Mouse (Mus musculus): ENCODE results near the gene Cd101.

Cd101 gene

DNA sequence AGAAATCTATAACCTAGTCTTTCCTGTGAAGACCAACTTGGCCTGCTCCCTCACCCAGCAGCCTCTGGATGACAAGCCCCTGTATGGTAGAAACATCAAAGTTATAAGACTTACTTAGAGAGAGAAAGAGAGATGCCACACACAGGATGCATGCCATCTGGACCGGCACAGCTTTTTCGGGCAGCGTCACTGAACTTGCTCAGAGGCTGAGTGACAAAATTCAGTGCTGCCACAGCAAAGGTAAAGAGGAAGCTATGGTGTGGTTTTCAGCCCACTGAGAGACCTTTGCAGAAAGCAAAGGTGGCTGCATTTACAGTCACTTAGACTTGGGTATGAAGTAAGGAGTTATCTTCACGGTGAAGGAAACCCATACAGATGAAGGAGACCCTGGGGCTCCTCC lies at the start of gene Cd101:
Cd101 (minus strand) TSS at position 218 of the 400 bp plus-strand sequence.
- DNase-seq (ENCODE audit: low read depth, low spot score) = peak; percentile 74

DNA sequence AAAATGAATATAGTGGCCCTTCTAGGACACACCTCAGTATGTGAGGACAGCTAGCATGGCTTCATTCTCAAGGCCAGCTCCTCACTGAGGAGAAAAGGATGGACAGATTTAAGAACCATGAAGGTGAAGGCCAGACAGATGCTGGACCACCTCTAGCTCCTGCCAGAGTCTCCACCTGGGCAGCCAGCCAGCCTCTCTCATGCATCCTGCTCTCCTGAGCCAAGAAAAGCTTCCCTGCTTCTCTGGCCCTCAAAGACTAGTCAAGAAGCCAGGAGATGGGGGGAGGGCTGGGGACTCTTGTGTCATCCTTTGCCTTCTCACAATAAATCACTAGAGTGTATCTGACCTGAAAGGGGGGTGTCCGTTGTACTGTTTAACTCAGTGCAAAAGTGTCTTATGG lies 49.0 kb upstream of the Cd101 start:
- DNase-seq (ENCODE audit: low read depth, low spot score) = no peak

DNA sequence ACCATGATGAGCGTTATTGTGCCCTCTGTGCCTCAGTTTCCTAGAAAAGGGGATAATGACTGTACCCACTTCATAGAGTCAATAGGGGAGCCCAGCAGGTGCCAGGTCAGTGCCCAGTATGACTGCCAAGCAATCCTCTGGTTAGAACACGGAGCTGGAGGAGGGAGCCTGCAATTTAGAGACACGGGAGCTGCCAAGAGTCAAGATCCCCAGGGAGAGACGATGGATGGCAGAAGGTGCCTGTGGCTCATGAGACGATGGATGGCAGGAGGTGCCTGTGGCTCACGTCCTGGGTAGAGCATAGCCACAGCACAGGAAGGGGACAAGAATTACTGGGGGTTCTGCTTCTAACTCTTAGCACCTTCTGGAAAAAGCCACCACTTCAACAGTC lies 48.3 kb upstream of the Cd101 start:
- no peak for DNase-seq (ENCODE audit: low read depth, low spot score)

DNA sequence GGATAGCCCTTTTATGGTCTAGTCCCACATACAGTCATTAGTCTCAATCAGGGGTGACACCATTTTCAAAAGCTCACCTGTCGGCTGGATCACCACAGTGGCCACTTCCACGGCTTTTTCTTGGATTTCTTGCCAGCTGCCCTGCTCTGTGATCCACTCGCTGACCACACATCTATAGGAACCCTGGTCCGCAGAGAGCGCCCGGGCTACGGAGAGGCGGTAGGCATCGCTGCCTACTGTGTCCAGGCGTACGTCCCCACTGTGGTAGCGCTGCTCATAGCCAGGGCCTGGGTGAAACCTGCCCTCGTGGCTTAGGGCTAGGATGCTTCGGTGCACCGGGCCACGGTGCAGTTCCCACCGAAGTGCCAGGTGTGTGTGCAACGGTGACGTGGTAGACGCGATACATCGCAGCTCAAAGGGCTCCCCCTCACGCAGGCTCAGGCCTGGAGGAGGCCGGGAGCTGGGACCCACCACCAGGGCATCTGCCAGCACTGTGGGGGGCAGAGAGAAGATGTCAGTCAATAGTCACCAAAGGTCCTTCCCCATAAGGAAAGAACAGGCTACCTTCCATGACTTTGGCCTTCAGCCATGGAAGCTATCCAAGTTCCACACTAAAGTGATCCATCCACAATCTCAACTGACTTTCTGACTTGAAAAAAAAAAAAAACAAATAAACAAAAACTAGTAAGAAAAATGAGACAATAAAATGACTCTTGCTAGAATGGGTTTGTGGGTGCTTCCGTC lies 47.8 kb upstream of the Cd101 start:
- no peak for DNase-seq (ENCODE audit: low read depth, low spot score)

DNA sequence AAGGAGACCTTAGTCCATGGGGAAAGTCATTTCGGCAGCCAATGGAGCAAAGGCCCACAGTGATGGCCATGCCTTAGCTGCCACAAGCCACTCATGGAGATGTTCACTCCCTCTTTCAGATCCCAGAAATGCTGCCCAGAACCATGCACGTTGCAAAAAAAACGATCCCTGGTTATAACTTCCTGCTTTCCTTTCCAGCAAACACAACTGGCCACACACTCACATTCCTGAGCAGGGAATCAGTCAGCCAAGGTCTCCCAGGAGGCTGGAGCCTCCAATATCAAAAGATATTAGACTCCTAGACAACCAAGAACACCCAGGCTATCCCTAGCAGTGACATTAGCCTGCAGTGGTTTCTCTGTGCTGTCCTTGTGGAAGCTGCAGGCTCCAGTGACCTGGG lies 46.5 kb upstream of the Cd101 start:
- DNase-seq (ENCODE audit: low read depth, low spot score) = no peak

DNA sequence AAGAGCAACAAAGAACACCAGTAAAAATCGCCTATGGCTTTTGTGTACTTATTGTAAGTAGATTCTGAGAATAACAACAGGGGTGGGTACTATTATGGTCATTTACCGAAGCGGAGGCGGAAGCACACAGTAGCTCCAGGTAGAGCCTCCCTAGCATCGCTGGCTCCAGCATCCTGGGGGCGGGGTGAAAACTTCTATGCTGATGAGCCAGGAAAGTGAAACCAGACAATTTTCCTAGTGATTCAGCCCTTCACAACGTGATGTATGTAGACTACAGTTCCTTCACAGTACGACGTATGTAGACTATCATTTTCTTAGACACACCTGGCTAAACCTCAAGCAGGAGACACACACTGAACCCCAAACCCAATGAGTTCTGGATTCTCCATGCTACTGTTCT lies 44.0 kb upstream of the Cd101 start:
- DNase-seq (ENCODE audit: low read depth, low spot score) = peak; percentile 36

DNA sequence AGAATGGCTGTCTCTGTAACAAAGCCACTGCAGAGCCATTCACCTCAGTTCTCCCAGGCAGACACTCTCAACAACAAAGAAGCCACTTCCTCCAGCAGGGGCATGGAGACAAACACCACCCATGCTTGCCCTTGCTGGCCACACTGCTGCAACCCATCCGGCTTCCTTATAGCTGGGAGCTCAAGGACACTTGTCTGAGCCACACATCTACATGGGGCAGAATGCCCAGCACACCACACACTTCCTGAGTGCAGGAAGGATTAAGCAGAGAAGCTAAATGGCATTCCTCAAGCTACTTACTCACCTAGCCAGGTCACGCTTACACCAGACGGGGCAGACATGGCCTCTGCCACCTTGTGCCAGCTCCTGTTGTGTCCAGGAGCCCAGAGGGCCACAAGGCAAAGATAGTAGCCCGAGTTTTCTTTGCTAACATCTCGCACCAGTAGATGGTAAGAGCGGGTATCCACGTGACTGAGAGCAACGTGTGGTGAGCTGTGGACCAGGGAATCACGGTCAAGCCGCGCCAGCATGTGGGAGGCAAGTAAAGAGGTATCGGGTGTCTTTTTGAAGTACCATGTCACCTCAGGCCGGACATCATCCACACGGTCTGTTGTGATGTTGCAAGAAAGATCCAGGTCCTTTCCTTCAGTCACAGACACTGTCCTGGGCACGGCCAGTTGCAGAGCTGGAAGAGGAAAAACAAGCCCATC lies 43.3 kb upstream of the Cd101 start:
- peak; percentile 31 for DNase-seq (ENCODE audit: low read depth, low spot score)

DNA sequence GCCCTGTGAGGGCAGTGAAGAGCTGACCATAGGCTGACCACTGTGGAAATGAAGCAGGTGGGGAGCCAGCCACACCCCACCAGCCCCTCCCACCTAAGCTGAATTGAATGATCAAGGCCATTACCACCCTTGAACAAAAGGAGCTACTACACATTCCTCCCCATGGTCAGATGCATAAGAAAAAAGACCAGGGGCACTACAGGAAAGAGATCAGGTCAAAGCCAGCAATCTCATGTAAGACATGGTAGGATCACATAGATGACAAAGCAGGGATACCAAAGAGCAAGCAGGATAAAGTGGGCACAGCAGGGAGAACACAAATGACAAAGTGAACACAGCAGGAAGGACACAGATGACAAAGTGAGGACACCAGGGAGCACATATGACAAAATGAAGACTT lies 42.2 kb upstream of the Cd101 start:
- no peak for DNase-seq (ENCODE audit: low read depth, low spot score)

DNA sequence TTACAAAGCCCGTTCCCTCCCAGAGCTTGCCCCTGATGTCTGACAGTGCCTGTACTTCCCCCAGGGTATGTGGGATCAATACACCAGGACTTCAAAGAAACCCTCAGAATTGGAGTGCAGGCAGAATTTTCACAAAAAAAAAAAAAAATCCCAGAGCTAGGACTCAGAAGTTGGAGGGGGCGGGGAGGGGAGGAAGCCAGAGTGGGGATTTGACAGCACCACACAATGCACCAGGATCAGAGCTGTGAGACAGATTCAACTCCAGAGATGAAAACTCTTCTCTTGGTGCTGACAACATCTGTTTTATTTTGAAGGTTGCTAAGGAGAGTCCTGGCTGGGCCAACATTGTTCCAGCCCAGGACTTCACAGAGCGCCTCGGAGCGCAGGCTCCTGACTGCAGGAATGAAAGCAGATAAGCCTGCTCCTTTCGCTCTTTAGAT lies 41.5 kb upstream of the Cd101 start:
- DNase-seq (ENCODE audit: low read depth, low spot score) = no peak

DNA sequence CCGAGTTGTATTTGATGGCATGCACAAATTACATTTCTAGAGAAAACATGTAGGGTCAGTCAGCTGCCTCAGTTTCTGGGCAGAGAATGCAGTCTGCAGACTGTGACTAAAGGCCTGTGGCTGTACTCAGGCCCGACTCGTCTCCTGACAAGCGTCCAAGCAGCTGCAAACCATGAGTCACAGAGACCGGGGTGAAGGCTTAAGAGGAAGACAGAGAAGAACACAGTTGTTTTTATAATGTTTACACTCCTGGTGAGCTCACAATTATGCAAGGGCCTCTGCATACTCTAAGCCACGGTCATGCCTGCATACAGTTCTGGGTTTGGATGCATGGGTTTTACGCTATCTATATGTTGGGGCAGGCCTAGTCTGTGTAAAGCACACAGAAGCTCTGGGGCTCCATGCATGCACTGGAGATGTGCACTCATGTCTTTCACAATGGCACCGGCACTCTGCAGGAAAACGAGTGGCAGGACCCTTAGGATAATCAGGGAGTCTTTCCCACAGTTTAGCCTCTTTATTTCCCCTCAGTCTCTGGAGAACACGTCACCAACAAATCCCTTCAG lies 41.0 kb upstream of the Cd101 start:
- no peak for DNase-seq (ENCODE audit: low read depth, low spot score)

DNA sequence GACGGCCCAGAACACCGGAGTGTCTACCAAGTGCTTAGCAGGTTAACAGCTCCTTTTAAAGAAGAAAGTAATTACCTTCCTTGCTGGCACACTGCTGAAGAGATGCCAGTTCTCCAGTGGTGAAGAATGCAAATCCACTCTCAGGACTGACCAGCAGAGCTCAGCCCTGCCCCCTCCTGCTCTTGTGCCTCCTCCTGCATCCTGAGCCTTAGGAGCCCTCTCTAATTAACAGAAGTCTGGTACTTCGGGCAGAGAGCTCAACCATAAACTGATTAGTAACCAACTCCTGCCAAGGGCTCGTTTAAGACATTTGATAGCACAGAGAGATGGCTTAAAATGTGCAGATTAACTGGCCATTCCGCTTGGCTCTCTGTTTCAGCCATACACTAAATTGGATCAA lies 39.3 kb upstream of the Cd101 start:
- DNase-seq (ENCODE audit: low read depth, low spot score) = no peak

DNA sequence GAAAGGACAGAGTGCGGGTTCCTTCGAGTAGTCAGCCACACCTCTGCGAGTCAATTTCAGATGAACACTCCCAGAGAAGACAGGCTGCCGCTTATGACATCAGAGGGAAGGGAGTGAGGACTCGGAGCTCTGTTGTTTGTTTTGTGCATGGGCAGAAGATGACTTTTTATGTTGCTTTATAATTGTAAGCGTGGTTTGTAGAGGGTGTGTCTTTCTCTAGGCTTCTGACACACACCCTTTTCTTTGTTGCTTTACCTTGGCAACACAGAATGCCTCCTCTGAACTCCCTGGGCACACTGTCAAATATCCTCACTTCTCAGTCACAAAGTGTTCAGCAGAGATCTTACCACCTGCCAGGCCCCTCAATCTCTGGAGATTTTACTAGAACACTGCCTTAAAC lies 36.8 kb upstream of the Cd101 start:
- peak; percentile 75 for DNase-seq (ENCODE audit: low read depth, low spot score)

DNA sequence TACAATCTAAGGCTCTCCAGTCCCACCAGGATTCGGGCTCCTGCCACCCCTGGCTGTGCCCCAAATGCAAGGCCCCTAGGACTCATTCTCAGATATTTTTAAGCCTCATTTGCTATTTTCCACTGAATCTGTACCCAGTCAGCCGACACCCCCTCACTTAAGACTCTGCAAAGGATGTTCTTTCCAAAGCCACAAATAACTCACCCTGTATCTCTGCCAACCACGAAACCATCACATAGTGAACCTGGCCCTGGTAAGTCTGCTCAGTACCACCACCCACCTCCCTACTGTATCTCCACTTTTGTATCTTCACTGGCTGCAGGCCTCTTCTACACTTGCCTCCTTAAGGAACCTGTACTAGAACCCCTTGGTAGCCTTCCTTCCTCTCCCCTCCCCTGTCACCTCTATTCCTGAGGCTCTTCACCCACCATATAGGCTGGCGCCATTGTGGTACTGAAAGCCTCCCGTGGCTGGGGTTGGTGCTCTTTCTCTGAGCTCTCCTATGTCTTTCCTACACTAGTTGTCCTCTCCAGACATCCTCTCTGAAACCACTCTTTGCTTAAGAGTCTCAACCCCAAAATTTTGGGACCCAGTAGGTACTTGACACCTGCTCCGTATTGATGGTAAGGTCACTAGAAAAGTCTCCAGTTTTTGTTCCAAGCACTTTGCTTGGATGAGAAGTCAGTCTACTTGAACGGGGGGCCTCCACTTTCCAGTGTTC lies 32.7 kb upstream of the Cd101 start:
- peak; percentile 39 for DNase-seq (ENCODE audit: low read depth, low spot score)

DNA sequence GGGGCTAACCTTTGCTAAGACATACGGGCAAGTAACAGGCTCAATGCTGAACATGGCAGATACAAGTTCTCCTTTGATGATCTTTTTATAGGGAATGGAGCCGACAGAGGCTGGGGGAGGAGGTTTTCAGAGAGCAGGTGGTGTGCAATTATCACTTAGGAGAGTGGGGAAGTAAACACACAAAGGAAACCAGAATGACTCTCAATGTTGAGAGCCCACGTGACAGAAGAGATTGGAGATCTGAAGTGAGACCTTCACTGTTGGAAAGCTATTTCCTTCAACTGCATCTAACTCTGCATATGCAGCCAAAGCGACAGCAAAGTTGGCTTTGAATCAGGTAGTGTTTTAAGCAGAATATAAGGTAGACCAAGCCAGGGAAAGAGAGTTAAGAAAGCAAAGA lies 29.9 kb upstream of the Cd101 start:
- peak; percentile 52 for DNase-seq (ENCODE audit: low read depth, low spot score)

DNA sequence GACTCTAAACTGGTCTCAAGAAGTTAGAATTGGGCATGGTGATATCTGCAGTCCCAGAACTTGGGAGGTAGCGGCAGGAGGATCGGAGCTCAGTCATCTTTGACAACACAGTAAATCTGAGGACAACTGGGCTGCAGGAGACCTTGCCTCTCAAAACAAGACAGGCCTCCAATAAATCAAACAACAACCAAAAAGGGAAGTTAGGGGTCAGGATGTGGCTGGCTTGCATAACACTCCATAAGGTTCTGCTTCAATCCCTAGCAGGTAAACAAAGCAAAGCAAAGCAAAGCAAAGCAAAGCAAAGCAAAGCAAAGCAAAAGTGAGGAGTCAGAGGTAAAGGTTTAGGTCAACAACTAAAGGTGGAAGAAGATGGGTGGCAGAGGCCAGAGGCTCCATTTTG lies 28.8 kb upstream of the Cd101 start:
- peak; percentile 26 for DNase-seq (ENCODE audit: low read depth, low spot score)

DNA sequence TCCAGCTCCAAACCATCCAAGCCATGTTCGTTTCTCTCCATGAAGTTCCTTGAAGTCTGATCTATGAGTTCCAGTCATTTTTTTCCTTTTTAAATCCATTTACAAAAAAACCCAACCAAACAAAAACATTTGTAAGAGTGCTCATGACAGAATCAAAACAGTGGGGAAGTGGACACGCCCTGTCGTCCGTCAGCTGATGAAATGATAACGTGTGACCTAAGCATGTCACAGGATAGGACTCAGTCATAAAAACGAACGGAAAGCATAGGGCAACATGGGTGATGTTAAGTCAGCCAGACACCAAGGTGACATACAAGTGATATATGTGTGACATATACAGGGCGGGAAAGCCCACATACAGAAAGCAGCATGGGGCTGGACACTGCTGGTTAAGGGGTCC lies 25.9 kb upstream of the Cd101 start:
- peak; percentile 24 for DNase-seq (ENCODE audit: low read depth, low spot score)

DNA sequence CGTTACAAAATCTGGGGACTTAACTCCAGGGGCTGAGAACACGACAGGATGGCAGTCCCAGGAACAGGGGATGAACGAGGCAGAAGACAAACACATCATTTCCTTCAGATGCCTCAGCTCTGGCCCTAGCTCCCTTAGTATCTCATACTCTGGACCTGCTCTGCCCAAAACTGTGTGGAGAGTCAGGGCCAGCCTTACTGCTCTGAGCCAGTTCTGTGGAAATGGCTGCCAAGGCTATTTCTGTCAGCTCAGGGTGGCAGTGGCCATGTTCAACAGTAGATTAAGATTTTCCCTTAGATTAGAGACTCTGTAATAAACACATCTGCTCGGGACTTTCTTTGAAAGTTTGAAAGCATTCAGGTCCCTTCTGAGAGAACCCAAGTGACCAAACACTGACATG lies 22.2 kb upstream of the Cd101 start:
- DNase-seq (ENCODE audit: low read depth, low spot score) = no peak

DNA sequence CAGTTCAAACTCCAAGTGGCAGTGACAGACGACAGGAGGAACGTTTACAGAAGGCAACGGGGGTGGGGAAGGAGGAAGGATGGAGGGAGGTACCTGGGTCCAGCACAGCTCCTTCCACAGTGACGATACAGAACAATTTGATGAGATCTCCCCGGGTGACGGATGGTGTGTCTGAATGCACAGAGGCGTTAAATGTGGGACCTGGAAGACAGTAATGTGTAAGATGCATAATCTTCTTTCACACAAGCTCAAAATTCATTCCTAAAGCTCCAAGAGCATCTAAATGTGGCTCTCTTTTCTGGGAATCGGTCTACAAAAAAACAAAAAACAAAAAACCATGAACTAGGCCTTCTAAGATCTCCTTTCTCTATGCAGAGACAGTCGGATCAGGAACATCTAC lies 20.6 kb upstream of the Cd101 start:
- no peak for DNase-seq (ENCODE audit: low read depth, low spot score)

DNA sequence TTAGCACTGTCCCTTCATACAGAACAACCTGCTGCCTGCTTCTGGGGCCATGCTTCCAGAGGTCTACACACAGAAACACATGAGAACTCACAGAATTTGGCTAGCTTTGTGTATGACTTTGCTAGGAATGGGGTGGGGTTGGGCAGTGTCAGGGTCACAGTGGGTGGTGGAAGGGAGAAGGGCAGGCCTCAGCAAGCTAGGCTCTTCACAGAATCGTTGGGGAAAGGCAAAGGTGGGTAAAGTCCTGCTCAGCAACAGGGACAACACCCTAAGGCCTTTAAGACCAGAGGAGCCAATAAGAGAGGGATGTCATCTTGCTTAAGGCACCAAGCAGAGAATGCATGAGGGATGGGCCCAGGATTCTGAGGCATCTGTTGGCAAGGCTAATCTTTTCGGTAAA lies 19.4 kb upstream of the Cd101 start:
- DNase-seq (ENCODE audit: low read depth, low spot score) = no peak

DNA sequence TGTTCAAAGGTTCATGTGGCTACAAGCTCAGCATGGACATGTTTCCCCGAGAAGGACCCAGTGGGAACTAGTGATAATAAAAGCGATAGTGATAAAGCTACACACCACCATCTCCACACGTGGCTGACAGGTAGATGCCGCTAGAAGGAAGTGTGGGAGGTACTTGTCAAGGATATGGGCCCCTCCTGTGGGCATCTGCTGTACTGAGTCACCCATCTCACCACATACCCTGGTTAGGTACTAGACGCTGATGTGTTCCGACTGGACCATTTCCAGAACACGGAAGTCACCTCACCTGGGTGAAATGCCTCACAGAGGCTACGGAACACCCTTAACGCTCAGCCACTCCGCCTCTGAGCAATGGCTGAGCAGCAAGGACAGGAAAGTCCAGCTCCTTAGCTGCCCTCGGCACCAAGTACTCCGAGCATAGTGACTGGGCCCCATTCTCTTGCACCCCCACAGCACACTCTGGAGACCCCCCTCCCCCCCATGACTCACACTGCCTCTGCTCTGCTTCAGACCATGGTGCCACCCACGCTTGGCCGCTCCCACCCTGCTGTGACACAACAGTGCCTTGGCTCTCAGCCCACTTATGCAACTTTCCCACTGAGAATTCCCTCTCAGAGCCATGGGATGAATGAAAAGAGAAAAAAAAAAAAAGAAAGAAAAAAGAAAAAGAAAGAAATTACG lies 18.4 kb upstream of the Cd101 start:
- DNase-seq (ENCODE audit: low read depth, low spot score) = peak; percentile 74

DNA sequence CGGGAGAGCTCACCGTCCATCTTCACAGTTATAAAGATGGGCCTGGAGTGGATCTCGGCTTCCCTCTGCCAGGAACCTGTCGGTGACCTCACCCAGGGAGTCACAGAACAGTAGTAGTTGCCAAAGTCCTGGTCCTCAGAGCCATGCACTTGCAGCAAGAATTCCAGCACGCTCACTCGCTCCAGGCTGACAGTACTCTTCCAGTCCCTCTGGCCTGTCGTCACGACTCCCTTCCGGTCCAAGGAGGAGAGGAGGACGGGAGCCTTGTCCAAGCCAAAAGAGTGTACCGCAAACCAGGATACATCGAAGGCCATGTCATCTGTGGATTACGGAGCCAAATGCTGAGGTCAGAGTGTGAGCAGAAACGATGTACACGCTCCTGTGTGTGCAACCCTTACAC lies 16.1 kb upstream of the Cd101 start:
- DNase-seq (ENCODE audit: low read depth, low spot score) = no peak

DNA sequence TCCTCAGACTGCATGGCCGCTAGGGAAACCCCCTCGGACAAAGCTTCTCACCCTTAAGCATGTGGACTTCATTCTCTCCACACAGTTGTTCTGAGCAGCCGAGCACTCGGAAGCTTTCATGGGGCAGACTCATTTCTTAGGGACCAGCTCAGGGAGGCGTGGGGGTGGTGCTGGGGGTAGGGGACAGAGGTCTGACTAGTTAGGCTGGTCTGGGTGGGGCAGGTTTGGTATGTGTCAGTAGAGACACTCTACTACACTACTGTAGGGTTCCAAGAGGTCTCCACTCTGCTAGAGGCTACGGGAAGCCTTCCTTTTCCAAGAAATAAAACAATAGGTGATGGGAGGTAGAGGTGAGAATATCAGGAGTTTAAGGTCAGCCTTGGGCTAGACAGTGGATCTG lies 15.3 kb upstream of the Cd101 start:
- DNase-seq (ENCODE audit: low read depth, low spot score) = no peak

All from CD4-positive helper T cell, adult 2 months (primary cell).